9 mouse cellular contexts compared by ENCODE assay signal in genomic region chr12:117132095-117132494, GRCm38 (mm10).
DNase-seq lines count a peak whose midpoint lies in the region; ATAC-seq and TF ChIP-seq lines count a peak whose summit lies in the region.
"Had no signal": no experiment of that assay in that cellular context is flagged by ENCODE, and none has a peak within 500 bp of the region (broad histone marks: within the 10 kb centered on the region; RNA-seq: fewer than 3 reads in every experiment).

No protein-coding gene starts in this region.

- no peaks in the 10 kb centered on the region for H3K79me2 ChIP-seq in liver, adult 2 months (ENCODE audit: control insufficient read depth, insufficient read depth, low read length)

- no peaks in the 10 kb centered on the region for H3K9me3 ChIP-seq in liver, embryonic 11.5 days (ENCODE audit: control insufficient read depth, low read length)
- H3K9me3 ChIP-seq in forebrain, embryonic 16.5 days (ENCODE audit: control insufficient read depth, low read length) = no peaks in the 10 kb centered on the region

- no peak overlapping the region for H3K4me2 ChIP-seq in liver, embryonic 11.5 days
- no peak overlapping the region for H3K4me2 ChIP-seq in forebrain, embryonic 16.5 days (ENCODE audit: low read length)

- peak; percentile 17 for DNase-seq in cerebellum, adult 8-10 months
- no peak for DNase-seq in cerebellum, adult 11-12 months
- DNase-seq in liver, adult 2 months (ENCODE audit: extremely low read depth, low read depth, low spot score) = no peak
- no peak for DNase-seq in liver, embryonic 11.5 days (ENCODE audit: low spot score)
- no peak for DNase-seq in ovary, postnatal 14 days (ENCODE audit: low spot score)
- DNase-seq in T-cell, adult 2 months (ENCODE audit: low spot score) = no peak

- ATAC-seq in liver, embryonic 11.5 days (replicated peaks; ENCODE audit: low FRiP score) = no peak; the same call in 1 of the 2 replicates
- ATAC-seq in forebrain, embryonic 16.5 days = peak; percentile 48; the same call in 1 of the 2 replicates
- peak; percentile 93 for ATAC-seq in megakaryocyte progenitor cell, adult 5-6 weeks (replicated peaks; ENCODE audit: poor library complexity)

- H3K36me3 ChIP-seq in liver, adult 2 months (ENCODE audit: control insufficient read depth, insufficient read depth, low read length) = no peaks in the 10 kb centered on the region
- H3K36me3 ChIP-seq in liver, embryonic 11.5 days (ENCODE audit: control insufficient read depth, insufficient read depth, low read length) = no peaks in the 10 kb centered on the region
- no peaks in the 10 kb centered on the region for H3K36me3 ChIP-seq in forebrain, embryonic 16.5 days (ENCODE audit: control insufficient read depth, insufficient read depth)

- no peak for TF ChIP-seq POLR2A in liver, adult 2 months (IDR thresholded peaks at IDR 0.05; ENCODE audit: extremely low read depth, insufficient read depth, low read length)

- no peak overlapping the region for H3K27ac ChIP-seq in liver, adult 2 months (replicated peaks; ENCODE audit: insufficient read depth, low read depth, low read length)
- H3K27ac ChIP-seq in liver, embryonic 11.5 days (ENCODE audit: low read depth, low read length) = no peak overlapping the region
- no peak overlapping the region for H3K27ac ChIP-seq in forebrain, embryonic 16.5 days (ENCODE audit: low read length)

- peak; percentile 55 for TF ChIP-seq CTCF in liver, adult 2 months (IDR thresholded peaks at IDR 0.05; ENCODE audit: low read depth, low read length)

- 22% methylated on average over 2 of the region's 2 CpGs for WGBS in liver, adult 2 months
- 11% methylated on average over 2 of the region's 2 CpGs for WGBS in liver, embryonic 11.5 days
- WGBS in forebrain, embryonic 16.5 days = 18% methylated on average over 2 of the region's 2 CpGs

- no peaks in the 10 kb centered on the region for H3K27me3 ChIP-seq in liver, adult 2 months (ENCODE audit: control insufficient read depth, insufficient read depth, low read length)
- no peaks in the 10 kb centered on the region for H3K27me3 ChIP-seq in liver, embryonic 11.5 days (replicated peaks; ENCODE audit: control insufficient read depth, insufficient read depth, low read length)
- no peaks in the 10 kb centered on the region for H3K27me3 ChIP-seq in forebrain, embryonic 16.5 days (replicated peaks; ENCODE audit: control insufficient read depth, insufficient read depth, low read length)

- no peak overlapping the region for H3K9ac ChIP-seq in liver, adult 2 months (ENCODE audit: low read depth, low read length)
- no peak overlapping the region for H3K9ac ChIP-seq in liver, embryonic 11.5 days (ENCODE audit: low read depth, low read length)
- no peak overlapping the region for H3K9ac ChIP-seq in forebrain, embryonic 16.5 days (replicated peaks; ENCODE audit: low read depth, low read length)

- H3K4me3 ChIP-seq in liver, adult 2 months (ENCODE audit: insufficient read depth, low read depth, low read length) = no peak overlapping the region
- no peak overlapping the region for H3K4me3 ChIP-seq in liver, embryonic 11.5 days (ENCODE audit: low read depth, low read length)
- no peak overlapping the region for H3K4me3 ChIP-seq in forebrain, embryonic 16.5 days (replicated peaks; ENCODE audit: low read length)
- H3K4me3 ChIP-seq: myocyte had no signal

- H3K4me1 ChIP-seq in liver, adult 2 months (ENCODE audit: control insufficient read depth, insufficient read depth, low read length) = no peaks in the 10 kb centered on the region
- no peaks in the 10 kb centered on the region for H3K4me1 ChIP-seq in liver, embryonic 11.5 days (replicated peaks; ENCODE audit: control insufficient read depth, insufficient read depth, low read length)
- no peaks in the 10 kb centered on the region for H3K4me1 ChIP-seq in forebrain, embryonic 16.5 days (replicated peaks; ENCODE audit: control insufficient read depth, insufficient read depth, low read length)
